Mouse (Mus musculus) gastrocnemius, postnatal 36 days (tissue): ENCODE results near the gene Mettl27. TPM values are rescaled to one million over a fixed set of nuclear protein-coding genes. Genes with fewer than 3 reads are reported as not detected.
"Not testable (repeated sequence)": the region's sequence is repeated elsewhere in the genome, so short reads cannot be mapped to it uniquely, and the experiment has no call there.

Experiments
- DNase-seq, 2 experiments: peaks; one replicate each; pipeline ENCODE4 v3.0.0; 2022
- intact Hi-C: fragments of 180-260 bp; cut with DNase I; formaldehyde crosslinking; loops from one replicate; pipeline ENCODE4 v1.15.1; 2025
- total RNA-seq, 2 experiments: library from RNA; stranded (reverse); gene quantifications; 2 replicates each; pipeline ENCODE4 v1.2.3; 2021

Mettl27 gene
- total RNA-seq, 2 experiments from 2014 or later: 5.1 to 6.4 TPM

- intact Hi-C loops: no loop called here
- DNase-seq: no peak
These were observed 14.7 kb downstream of the Mettl27 start, which contains the start of gene Cldn4 for GRCm38 (mm10) chr5:134946857-134947255. Cldn4 (minus strand) TSS chr5:134946934.

DNA sequence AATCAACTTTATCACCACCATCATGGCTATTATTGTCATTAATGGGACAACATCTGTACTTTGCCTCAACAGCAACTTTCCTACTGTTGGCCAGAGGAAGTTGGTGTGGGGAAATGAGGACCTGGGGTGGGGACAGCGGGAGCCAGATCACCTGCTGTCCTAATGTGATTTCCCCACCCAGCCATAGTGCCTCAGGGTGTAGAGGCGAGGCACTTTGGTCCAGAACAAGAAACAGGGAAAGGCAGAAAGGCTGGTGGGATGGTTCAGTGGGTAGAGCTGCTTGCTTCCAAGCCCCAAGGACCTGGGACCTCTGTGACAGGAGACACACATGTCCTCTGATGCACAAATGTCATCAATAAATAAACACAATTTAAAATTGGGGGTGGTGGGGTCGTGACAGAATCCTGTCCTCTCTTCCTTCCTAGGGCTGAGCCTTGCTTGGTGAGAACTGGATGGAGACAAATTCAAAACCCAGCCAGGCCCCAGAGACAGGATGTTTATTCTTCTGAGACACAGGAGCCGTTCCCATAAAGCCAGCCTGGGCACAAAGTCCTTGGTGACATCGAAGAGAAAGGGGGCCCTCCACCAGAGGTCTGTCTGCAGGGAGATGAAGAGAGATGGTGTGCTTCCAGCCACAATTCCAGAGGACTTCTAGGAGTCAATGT, 15.4 kb downstream of the Mettl27 start:
- intact Hi-C loops: no loop called here
- no peak for DNase-seq

DNA sequence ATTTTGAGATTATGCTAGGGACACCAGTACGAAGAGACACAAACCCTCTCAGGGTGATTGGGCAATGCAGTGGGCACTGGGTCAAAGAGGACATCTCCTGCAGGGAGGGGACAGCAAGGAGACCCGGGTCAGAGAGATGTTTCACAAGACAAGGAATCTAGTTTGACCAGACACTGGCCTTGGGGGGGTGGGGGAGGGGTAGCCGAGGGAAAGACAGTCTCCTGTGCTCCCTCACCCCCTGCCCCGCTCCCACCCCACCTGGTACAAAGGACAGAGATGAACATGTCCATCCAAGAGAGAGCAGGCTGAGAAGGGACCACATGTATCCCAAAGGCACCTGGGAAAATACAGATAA, 15.9 kb downstream of the Mettl27 start:
- intact Hi-C loops: no loop called here
- DNase-seq: no peak

DNA sequence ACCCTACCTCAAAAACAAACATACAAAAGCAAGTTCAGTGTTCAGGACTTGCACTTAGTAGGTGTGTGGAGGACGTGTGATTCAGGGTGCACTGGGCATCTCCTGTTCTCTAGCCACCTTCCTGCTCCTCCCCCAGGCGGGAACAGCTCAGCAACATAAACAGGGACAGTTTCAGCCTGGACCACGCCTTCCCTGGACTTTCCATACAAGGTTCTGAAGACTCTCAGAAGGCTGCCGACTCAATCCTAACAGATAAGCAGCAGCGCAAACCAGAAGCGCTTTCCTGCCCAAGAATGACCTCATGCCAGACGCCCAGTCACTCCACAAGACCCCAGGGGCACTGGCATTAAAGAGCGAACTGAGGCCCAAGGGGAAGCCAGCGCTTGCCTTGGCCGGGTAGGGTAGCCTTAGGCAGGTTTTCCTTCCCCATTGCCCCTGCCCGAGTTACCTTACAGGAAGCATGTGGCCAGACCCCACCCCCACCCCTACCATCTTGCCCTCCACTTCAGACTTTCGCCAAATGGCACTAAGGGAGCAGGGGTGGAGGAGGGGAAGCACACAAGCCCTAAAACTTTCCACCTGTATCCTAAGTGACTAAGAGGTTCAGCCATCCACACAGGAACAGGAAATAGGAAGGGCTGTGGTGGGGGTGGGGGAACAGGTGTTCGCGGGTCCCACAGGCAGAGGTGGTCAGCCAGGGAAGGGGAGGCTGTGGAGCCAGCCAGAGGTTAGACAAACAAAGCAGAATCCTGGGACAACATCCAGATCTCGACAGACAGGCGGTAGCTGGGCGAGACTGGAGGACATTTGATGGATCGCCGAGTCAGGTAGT, 19.1 kb downstream of the Mettl27 start:
- intact Hi-C loops: no loop called here

GRCm38 (mm10) chr5:134955491-134955890, 23.3 kb downstream of the Mettl27 start:
- no peak for DNase-seq
- intact Hi-C loops: no loop called here

More for the DNA sequence above, 19.1 kb downstream of the Mettl27 start:
- no peak for DNase-seq

DNA sequence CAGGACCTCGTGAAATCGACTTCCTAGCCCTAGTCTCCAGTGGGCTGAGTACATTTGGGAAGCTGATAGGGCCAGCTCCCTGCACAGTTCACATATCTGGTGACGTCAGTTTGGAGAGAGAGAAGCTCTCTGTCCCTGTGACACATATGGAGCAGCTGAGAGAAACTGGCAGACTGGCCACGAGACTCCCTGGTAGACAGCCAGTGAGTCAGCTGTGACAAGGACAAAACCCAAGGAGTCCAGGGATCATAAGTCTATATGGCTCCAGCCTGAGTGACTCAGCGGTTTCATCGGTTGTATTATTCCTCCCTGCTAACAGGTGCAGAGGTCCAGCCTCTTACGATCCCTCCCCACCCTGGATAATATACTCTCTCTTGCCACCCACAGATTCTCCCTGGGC, 26.9 kb downstream of the Mettl27 start:
- intact Hi-C loops: no loop called here
- DNase-seq: no peak

DNA sequence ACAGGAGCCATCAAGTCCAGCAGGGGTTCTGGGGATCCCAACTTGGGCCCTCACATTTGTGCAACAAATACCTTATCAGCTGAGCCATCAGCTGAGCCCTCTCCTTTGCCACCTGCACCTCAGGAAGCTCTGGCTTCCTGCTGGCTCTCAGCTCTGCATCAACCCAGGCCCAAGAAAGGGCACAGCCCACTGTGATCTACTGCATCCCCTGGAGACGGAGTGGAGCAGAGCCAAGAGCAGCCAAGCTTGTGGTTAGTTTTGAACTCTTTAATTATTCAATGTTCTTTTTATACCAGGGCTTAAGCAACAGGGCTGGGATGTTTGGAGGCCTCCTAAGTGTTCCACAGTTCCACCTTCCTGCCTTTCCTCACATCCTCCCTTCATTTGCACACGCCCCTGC, 28.3 kb downstream of the Mettl27 start:
- intact Hi-C loops: loop anchor here (2.0 kb wide), 1 partner anchor 28 kb away; the partner anchor contains the start of gene Mettl27
- no peak for DNase-seq

DNA sequence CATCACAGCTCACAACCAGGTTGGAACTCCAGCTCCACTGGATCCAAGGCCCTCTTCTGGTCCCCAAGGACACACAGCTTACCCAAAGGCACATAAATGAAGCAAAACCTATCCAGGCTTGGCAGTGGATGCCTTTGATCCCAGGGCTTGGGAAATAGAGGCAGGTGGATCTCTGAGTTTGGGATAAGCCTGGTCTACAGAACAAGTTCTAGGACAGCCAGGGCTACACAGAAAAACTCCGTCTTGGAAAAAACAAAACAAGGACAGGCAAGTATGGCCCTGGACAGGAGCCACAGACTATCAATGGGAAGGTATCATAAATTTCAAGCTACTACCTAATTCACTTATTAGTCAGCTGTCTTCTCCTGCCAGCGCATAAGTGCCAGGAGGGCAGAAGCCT, 29.4 kb downstream of the Mettl27 start:
- intact Hi-C loops: loop anchor here (1.0 to 2.0 kb wide), 2 partner anchors 29 to 55 kb away; partner anchors contain the start of genes Mettl27 and Tmem270
- DNase-seq: no peak

DNA sequence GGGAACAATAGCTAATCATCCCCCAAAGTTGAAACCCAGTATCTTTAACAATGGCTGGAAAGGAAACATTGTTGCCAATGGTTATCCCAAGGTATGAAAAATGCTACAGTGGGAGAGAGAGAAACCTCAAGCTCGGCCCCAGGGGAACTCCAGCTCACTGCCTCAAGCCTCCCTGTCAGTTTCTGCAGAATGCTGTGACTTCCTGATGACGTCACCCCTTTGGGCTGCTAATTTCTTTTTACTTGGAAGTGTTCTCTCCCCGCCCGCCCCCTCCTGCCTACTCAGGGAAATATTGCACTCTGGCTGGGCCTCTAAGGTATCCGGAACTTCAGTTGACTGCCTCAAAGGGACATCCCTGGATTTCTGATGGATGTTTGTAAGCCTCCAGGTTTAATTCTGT, 31.4 kb downstream of the Mettl27 start:
- intact Hi-C loops: no loop called here
- DNase-seq: no peak

GRCm38 (mm10) chr5:134964655-134965054, 32.5 kb downstream of the Mettl27 start:
- DNase-seq: not testable (repeated sequence)
- intact Hi-C loops: loop anchor here (1.0 to 5.0 kb wide), 2 partner anchors 57 to 217 kb away; partner anchors contain the start of gene Eln

DNA sequence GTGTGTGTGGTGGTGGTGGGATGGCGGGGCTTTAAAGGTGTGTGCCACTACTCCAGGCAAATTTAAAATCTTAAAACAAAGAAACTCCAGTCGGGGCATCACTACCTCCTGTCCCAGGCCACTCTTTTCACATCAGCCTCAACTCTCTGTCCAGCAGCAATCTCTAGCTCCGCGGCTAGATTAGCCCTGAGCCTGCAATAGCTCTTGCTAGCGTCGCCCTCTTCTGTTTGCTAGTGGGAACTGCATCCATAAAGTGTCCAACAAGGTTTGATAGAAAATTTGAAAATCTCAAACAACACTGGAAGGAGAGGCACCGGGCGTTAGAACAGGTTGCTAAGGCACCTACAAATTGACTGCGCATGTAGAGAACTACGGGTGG, 33.3 kb downstream of the Mettl27 start:
- peak in 1 of 2 experiments; percentile 64 for DNase-seq
- intact Hi-C loops: loop anchor here (1.0 to 5.0 kb wide), 2 partner anchors 58 to 218 kb away; partner anchors contain the start of gene Eln

- DNase-seq: peak in 1 of 2 experiments; percentile 21
These were observed 34.0 kb downstream of the Mettl27 start for GRCm38 (mm10) chr5:134965852-134966821.

GRCm38 (mm10) chr5:134967164-134967944, 35.2 kb downstream of the Mettl27 start:
- DNase-seq: no peak
- intact Hi-C loops: loop anchor here (5.0 kb wide), 1 partner anchor 220 kb away; the partner anchor contains the start of gene Eln

More at GRCm38 (mm10) chr5:134965852-134966821, 34.0 kb downstream of the Mettl27 start:
- intact Hi-C loops: loop anchor here (1.0 to 5.0 kb wide), 2 partner anchors 59 to 219 kb away; partner anchors contain the start of gene Eln

GRCm38 (mm10) chr5:134970671-134971070, 38.5 kb downstream of the Mettl27 start:
- intact Hi-C loops: no loop called here

GRCm38 (mm10) chr5:134973081-134973480, 40.9 kb downstream of the Mettl27 start:
- intact Hi-C loops: no loop called here

More at GRCm38 (mm10) chr5:134970671-134971070, 38.5 kb downstream of the Mettl27 start:
- DNase-seq: no peak

DNA sequence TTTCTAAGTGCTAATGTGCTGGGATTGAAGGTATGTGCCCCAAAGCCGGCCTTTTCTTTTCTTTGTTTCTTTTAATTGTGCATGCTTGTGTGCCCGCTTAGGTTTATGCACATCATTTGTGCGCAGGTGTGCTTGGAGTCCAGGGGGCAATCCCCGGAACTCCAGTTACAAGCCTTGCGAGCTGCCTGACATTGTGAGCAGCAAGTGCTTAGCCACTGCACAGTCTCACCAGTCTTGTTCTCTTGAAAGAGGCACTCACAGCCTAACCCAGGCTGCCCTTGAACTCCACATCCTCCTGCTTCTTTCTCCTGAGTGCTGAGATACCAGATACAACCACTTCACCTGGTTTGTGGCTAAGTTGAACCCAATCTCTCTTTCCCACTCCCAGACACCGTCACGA, 41.4 kb downstream of the Mettl27 start:
- intact Hi-C loops: no loop called here
- DNase-seq: no peak

More at GRCm38 (mm10) chr5:134973081-134973480, 40.9 kb downstream of the Mettl27 start:
- DNase-seq: no peak

GRCm38 (mm10) chr5:134974294-134974693, 42.1 kb downstream of the Mettl27 start:
- DNase-seq: no peak
- intact Hi-C loops: no loop called here

GRCm38 (mm10) chr5:134974921-134975320, 42.8 kb downstream of the Mettl27 start:
- DNase-seq: no peak
- intact Hi-C loops: no loop called here

- no peak for DNase-seq
- intact Hi-C loops: no loop called here
These were observed 44.0 kb downstream of the Mettl27 start for GRCm38 (mm10) chr5:134976164-134976563.
